Comparison of ENCODE assay signal across 9 mouse cellular contexts in genomic region chr16:91746101-91746950, GRCm38 (mm10). TPM values are rescaled to one million over a fixed set of nuclear protein-coding genes. Genes with fewer than 3 reads are reported as not detected.
A peak's percentile ranks its signal among the peaks of the same experiment; 100 is the strongest.
DNase-seq lines count a peak whose midpoint lies in the region; ATAC-seq lines count a peak whose summit lies in the region.
"Had no signal": no experiment of that assay in that cellular context is flagged by ENCODE, and none has a peak within 500 bp of the region (broad histone marks: within the 10 kb centered on the region; RNA-seq: fewer than 3 reads in every experiment).

No protein-coding gene starts in this region.

- intact Hi-C loops in heart, postnatal 25 days (cut with DNase I) = no loop called here
- intact Hi-C loops in gastrocnemius, postnatal 14 days (cut with DNase I; ENCODE audit: low total_unique reads) = no loop called here

- H3K4me3 ChIP-seq in heart, embryonic 12.5 days = no peak overlapping the region
- H3K4me3 ChIP-seq in hindbrain, embryonic 12.5 days = no peak overlapping the region
- no peak overlapping the region for H3K4me3 ChIP-seq in limb, embryonic 15.5 days
- H3K4me3 ChIP-seq in stomach, embryonic 14.5 days (ENCODE audit: low read depth, low read length) = no peak overlapping the region
- H3K4me3 ChIP-seq: left cerebral cortex, adult 2 months had no signal

- H3K4me1 ChIP-seq in heart, embryonic 12.5 days (replicated peaks) = peaks cover 23% of the 10 kb centered on the region
- peaks cover 23% of the 10 kb centered on the region for H3K4me1 ChIP-seq in hindbrain, embryonic 12.5 days
- peaks cover 14% of the 10 kb centered on the region for H3K4me1 ChIP-seq in limb, embryonic 15.5 days
- peaks cover 8% of the 10 kb centered on the region; the same call in 1 of the 2 replicates for H3K4me1 ChIP-seq in stomach, embryonic 14.5 days (ENCODE audit: control insufficient read depth, insufficient read depth, low read length)

- H3K9ac ChIP-seq in heart, embryonic 12.5 days = peak overlapping the region; percentile 6; the same call in 1 of the 2 replicates
- H3K9ac ChIP-seq in hindbrain, embryonic 12.5 days = no peak overlapping the region
- no peak overlapping the region for H3K9ac ChIP-seq in limb, embryonic 15.5 days
- no peak overlapping the region for H3K9ac ChIP-seq in stomach, embryonic 14.5 days (replicated peaks; ENCODE audit: low read depth, low read length)

- H3K4me2 ChIP-seq in heart, embryonic 12.5 days = peak overlapping the region; percentile 18; the same call in 1 of the 2 replicates
- no peak overlapping the region for H3K4me2 ChIP-seq in hindbrain, embryonic 12.5 days (replicated peaks)
- H3K4me2 ChIP-seq in limb, embryonic 15.5 days = no peak overlapping the region; the same call in 1 of the 2 replicates
- H3K4me2 ChIP-seq in stomach, embryonic 14.5 days (replicated peaks; ENCODE audit: low read depth, low read length) = no peak overlapping the region

- no peaks in the 10 kb centered on the region for H3K9me3 ChIP-seq in heart, embryonic 12.5 days (replicated peaks)
- H3K9me3 ChIP-seq in hindbrain, embryonic 12.5 days (replicated peaks) = no peaks in the 10 kb centered on the region
- H3K9me3 ChIP-seq in limb, embryonic 15.5 days = no peaks in the 10 kb centered on the region
- no peaks in the 10 kb centered on the region for H3K9me3 ChIP-seq in stomach, embryonic 14.5 days (ENCODE audit: control insufficient read depth, low read depth, low read length)

- no peak overlapping the region for H3K27ac ChIP-seq in heart, embryonic 12.5 days (ENCODE audit: poor library complexity, severe bottlenecking)
- peak overlapping the region; percentile 35; the same call in 1 of the 2 replicates for H3K27ac ChIP-seq in hindbrain, embryonic 12.5 days
- peak overlapping the region; percentile 61; the same call in 1 of the 2 replicates for H3K27ac ChIP-seq in limb, embryonic 15.5 days
- H3K27ac ChIP-seq in stomach, embryonic 14.5 days (ENCODE audit: low read length) = peak overlapping the region; percentile 15; the same call in 1 of the 2 replicates
- H3K27ac ChIP-seq: left cerebral cortex, adult 2 months had no signal

- H3K36me3 ChIP-seq in heart, embryonic 12.5 days = peaks cover 6% of the 10 kb centered on the region; the same call in 1 of the 2 replicates
- H3K36me3 ChIP-seq in hindbrain, embryonic 12.5 days = 0 out of 2 replicates have a peak, but pooled peaks cover 7% of the 10 kb centered on the region
- H3K36me3 ChIP-seq in limb, embryonic 15.5 days = no peaks in the 10 kb centered on the region
- H3K36me3 ChIP-seq in stomach, embryonic 14.5 days (ENCODE audit: control insufficient read depth, insufficient read depth, low read length) = no peaks in the 10 kb centered on the region

- no peak for DNase-seq in heart, postnatal 25 days (ENCODE audit: low spot score)
- DNase-seq in A20 (ENCODE audit: low read depth, low spot score) = peak; percentile 30
- DNase-seq in cerebellum, adult 18-20 months = peak; percentile 82 to 85
- no peak for DNase-seq in gastrocnemius, postnatal 14 days

- H3K27me3 ChIP-seq in heart, embryonic 12.5 days (replicated peaks) = no peaks in the 10 kb centered on the region
- no peaks in the 10 kb centered on the region for H3K27me3 ChIP-seq in hindbrain, embryonic 12.5 days
- H3K27me3 ChIP-seq in limb, embryonic 15.5 days = no peaks in the 10 kb centered on the region
- no peaks in the 10 kb centered on the region for H3K27me3 ChIP-seq in stomach, embryonic 14.5 days (ENCODE audit: control insufficient read depth, insufficient read depth, low read length)

- WGBS in heart, embryonic 12.5 days = 52% methylated on average over 14 of the region's 14 CpGs
- 66% methylated on average over 14 of the region's 14 CpGs for WGBS in hindbrain, embryonic 12.5 days
- WGBS in limb, embryonic 15.5 days = 9% methylated on average over 14 of the region's 14 CpGs
- 36% methylated on average over 14 of the region's 14 CpGs for WGBS in stomach, embryonic 14.5 days

- no peak for ATAC-seq in heart, embryonic 12.5 days (ENCODE audit: insufficient number of reproducible peaks, low FRiP score)
- ATAC-seq in hindbrain, embryonic 12.5 days (ENCODE audit: low FRiP score) = no peak
- ATAC-seq in limb, embryonic 15.5 days (ENCODE audit: insufficient number of reproducible peaks, low FRiP score, low TSS enrichment, low read depth) = peak; percentile 72; the same call in 1 of the 2 replicates
- ATAC-seq in stomach, embryonic 14.5 days (ENCODE audit: insufficient number of reproducible peaks, insufficient read depth, low FRiP score, low read depth) = no peak

RNA-seq across cellular contexts. Expression of gene Itsn1, which starts 17.2 kb away (rescaled TPM):
- polyA plus RNA-seq in heart, embryonic 12.5 days (2016; fragmentation: Nextera tagmentation; extraction: Ambion mirVana) = 29.7 and 31.2 TPM in 2 replicates
- total RNA-seq in heart, postnatal 25 days (2021) = 10 to 100 TPM; 40.8 to 56.7 TPM
- 79.2 and 83.0 TPM in 2 replicates for polyA plus RNA-seq in hindbrain, embryonic 12.5 days (2016; fragmentation: Nextera tagmentation; extraction: Ambion mirVana)
- polyA plus RNA-seq in limb, embryonic 15.5 days (2015; fragmentation: Nextera tagmentation; extraction: Ambion mirVana) = 22.7 and 23.8 TPM in 2 replicates
- polyA plus RNA-seq in stomach, embryonic 14.5 days (2014; fragmentation: Nextera tagmentation; extraction: Ambion mirVana) = 25.1 and 26.4 TPM in 2 replicates
- 10 to 100 TPM; 45.6 to 52.0 TPM for total RNA-seq in gastrocnemius, postnatal 14 days (2021)

RNA-seq across cellular contexts. Expression of gene Cryzl1, which starts 17.6 kb away (rescaled TPM):
- 48.2 and 54.5 TPM in 2 replicates for polyA plus RNA-seq in heart, embryonic 12.5 days (2016; fragmentation: Nextera tagmentation; extraction: Ambion mirVana)
- total RNA-seq in heart, postnatal 25 days (2021) = 10 to 100 TPM; 22.7 to 24.7 TPM
- polyA plus RNA-seq in hindbrain, embryonic 12.5 days (2016; fragmentation: Nextera tagmentation; extraction: Ambion mirVana) = 81.1 and 83.4 TPM in 2 replicates
- polyA plus RNA-seq in limb, embryonic 15.5 days (2015; fragmentation: Nextera tagmentation; extraction: Ambion mirVana) = 61.5 and 65.9 TPM in 2 replicates
- polyA plus RNA-seq in stomach, embryonic 14.5 days (2014; fragmentation: Nextera tagmentation; extraction: Ambion mirVana) = 82.1 and 88.9 TPM in 2 replicates
- 10 to 100 TPM; 13.3 to 13.8 TPM for total RNA-seq in gastrocnemius, postnatal 14 days (2021)

RNA-seq across cellular contexts. Expression of gene Donson, which starts 57.8 kb away (rescaled TPM):
- 20.9 and 22.5 TPM in 2 replicates for polyA plus RNA-seq in heart, embryonic 12.5 days (2016; fragmentation: Nextera tagmentation; extraction: Ambion mirVana)
- 1 to 10 TPM; 2.5 to 3.7 TPM for total RNA-seq in heart, postnatal 25 days (2021)
- polyA plus RNA-seq in hindbrain, embryonic 12.5 days (2016; fragmentation: Nextera tagmentation; extraction: Ambion mirVana) = 28.9 and 31.0 TPM in 2 replicates
- 17.3 and 19.0 TPM in 2 replicates for polyA plus RNA-seq in limb, embryonic 15.5 days (2015; fragmentation: Nextera tagmentation; extraction: Ambion mirVana)
- polyA plus RNA-seq in stomach, embryonic 14.5 days (2014; fragmentation: Nextera tagmentation; extraction: Ambion mirVana) = 22.9 and 26.2 TPM in 2 replicates
- total RNA-seq in gastrocnemius, postnatal 14 days (2021) = 1 to 10 TPM; 1.6 to 1.8 TPM

Comparison
In these comparisons a context has a peak if more than half of its experiments do, and no peak if none do; other contexts are left out.
1. DNase-seq: peak in A20 (single experiment) and cerebellum, adult 18-20 months (2 of 2); none in heart, postnatal 25 days (single experiment) and gastrocnemius, postnatal 14 days (single experiment).